Mouse (Mus musculus): Measurements from ENCODE around the gene Nqo2.

- TF ChIP-seq CTCF (IDR thresholded peaks at IDR 0.05; ENCODE audit: control insufficient read depth, insufficient read depth, insufficient replicate concordance, low read depth, low read length) (no peak), POLR2A (IDR thresholded peaks at IDR 0.05; ENCODE audit: control insufficient read depth, low read depth, low read length) (no peak)
These were observed 12.4 kb upstream of the Nqo2 start for GRCm38 (mm10) chr13:33952075-33952449.
